Mouse (Mus musculus): ENCODE measurements around the gene Gns.

GRCm38 (mm10) chr10:121424455-121424854, 59.6 kb downstream of the Gns start:
- TF ChIP-seq CTCF (IDR thresholded peaks at IDR 0.05; ENCODE audit: low read depth, low read length) (no peak), POLR2A (IDR thresholded peaks at IDR 0.05; ENCODE audit: extremely low read depth, insufficient read depth, low read length) (no peak)

Data from liver, adult 2 months (tissue).